Mouse (Mus musculus) bone marrow, adult 2 months (tissue): ENCODE measurements at regions not wholly inside any gene's neighbourhood (a gene's known extent, or its start where the extent isn't known, plus 50 kb on each side); places are given as distances from the start of the nearest gene placed in this dataset.

Source experiments
- CTCF ChIP-seq: fragments of 200-500 bp; IDR thresholded peaks from 2 replicates; pipeline ENCODE4 v1.5.1; 2011; ENCODE audit warnings: low read length, control low read depth; ENCODE audit not compliant: control insufficient read depth, insufficient read depth
- POLR2A ChIP-seq: fragments of 200-500 bp; IDR thresholded peaks from 2 replicates; pipeline ENCODE4 v1.6.1; 2011; ENCODE audit warnings: low read depth, mild to moderate bottlenecking, control low read depth, low read length, borderline replicate concordance; ENCODE audit not compliant: control insufficient read depth

- TF ChIP-seq CTCF, result no peak
- no peak for TF ChIP-seq POLR2A
Observed at GRCm38 (mm10) chr12:56405658-56406057, 60.0 kb upstream of the Mbip start.
